Mouse (Mus musculus) heart, adult 2 months (tissue): ENCODE data around the gene Sprn.
"Not testable (repeated sequence)": the region's sequence is repeated elsewhere in the genome, so short reads cannot be mapped to it uniquely, and the experiment has no call there.

Source experiments
- EP300 ChIP-seq: fragments of 200-500 bp; IDR thresholded peaks from 2 replicates; pipeline ENCODE4 v1.6.1; 2011; ENCODE audit warnings: low read depth, low read length, control low read depth; ENCODE audit not compliant: insufficient read depth
- POLR2A ChIP-seq: fragments of 200-500 bp; IDR thresholded peaks from 2 replicates; pipeline ENCODE4 v1.6.1; 2011; ENCODE audit warnings: mild to moderate bottlenecking, low read depth, low read length, control low read depth; ENCODE audit not compliant: insufficient read depth

DNA sequence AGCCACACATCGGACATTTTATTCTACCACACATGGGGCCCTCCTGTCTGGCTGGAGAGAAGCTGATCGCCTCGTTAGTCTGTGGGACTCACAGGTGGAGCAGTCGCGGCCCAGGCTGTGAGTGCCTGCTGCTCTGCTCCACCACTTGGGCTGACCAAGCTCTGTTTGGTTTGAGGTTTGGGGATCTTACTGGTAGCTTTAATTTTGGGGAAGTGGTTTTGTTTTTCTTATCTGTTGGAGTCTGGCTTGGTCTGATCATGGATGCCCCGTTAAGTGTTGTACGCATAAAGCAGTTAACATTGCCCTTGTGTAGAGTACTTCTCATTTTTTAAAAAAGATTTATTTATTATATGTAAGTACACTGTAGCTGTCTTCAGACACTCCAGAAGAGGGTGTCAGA is 20.6 kb downstream of the Sprn start:
- not testable (repeated sequence) for TF ChIP-seq POLR2A, EP300
